Mouse (Mus musculus) monocyte, adult 59 days (primary cell): ENCODE measurements around the gene Scp2d1. TPM values are rescaled to one million over a fixed set of nuclear protein-coding genes. Genes with fewer than 3 reads are reported as not detected.

Source experiments
- total RNA-seq, 2 experiments: library from RNA; stranded (reverse); gene quantifications; one replicate each; pipeline ENCODE4 v1.2.4; 2023

Scp2d1 gene
- total RNA-seq: not detected

DNA sequence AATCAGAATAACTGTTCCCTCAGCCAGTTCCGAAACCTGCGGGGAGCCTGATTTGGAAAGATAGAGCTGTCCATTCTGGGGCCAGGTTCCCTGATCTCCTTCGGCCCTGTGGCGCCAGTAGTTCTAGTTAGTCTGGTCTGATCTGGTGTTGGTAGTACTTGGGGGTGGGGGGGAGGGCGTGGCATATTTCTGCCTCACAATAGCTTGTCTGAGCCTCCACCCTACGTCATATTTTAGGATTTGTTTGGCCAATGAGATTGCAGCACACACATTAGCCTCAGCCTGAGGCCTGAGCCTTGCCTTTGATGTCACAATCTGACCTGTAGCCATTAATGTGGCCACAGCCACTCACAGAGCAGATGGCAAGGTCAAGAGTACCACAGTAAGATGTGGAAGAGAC lies at the start of gene Scp2d1:
Scp2d1 (plus strand) TSS at position 301 of the 400 bp plus-strand sequence.

Other genes with a start within 250 kb of the Scp2d1 start
- 10 to 100 TPM in 1 of 2 experiments, 1 to 10 TPM in 1; 9.4 to 12.3 TPM for gene Smim26, start 229.6 kb upstream of the Scp2d1 start, total RNA-seq
- gene Dtd1, start 223.8 kb upstream of the Scp2d1 start, total RNA-seq: 1 to 10 TPM; 7.1 to 7.6 TPM